Mouse (Mus musculus) adrenal gland, postnatal 4 days (tissue): Measurements from ENCODE around the gene Hist1h2bq. TPM values are rescaled to one million over a fixed set of nuclear protein-coding genes. Genes with fewer than 3 reads are reported as not detected.
"Not testable (repeated sequence)": the region's sequence is repeated elsewhere in the genome, so short reads cannot be mapped to it uniquely, and the experiment has no call there.

Experiments used
- DNase-seq, 2 experiments: peaks; one replicate each; pipeline ENCODE4 v3.0.0; 2021 to 2022; ENCODE audit warnings: low spot score in 2 of 2, mixed read lengths in 2 of 2
- long read RNA-seq, 2 experiments: library from polyadenylated mRNA; stranded (forward); transcript quantifications; one replicate each; pipeline ENCODE4 v2.0.0; 2021
- total RNA-seq, 2 experiments: library from RNA; stranded (reverse); gene quantifications; 2 replicates each; pipeline ENCODE4 v1.2.3; 2021

Hist1h2bq gene
- 100 to 1,000 TPM; 352 to 396 TPM for total RNA-seq
- long read RNA-seq, experiment 1, partial matches to known transcripts, result 0 of 1 reads
- long read RNA-seq, experiment 1, other reads (novel, unspliced or antisense), result 0 of 1 reads
- long read RNA-seq, experiment 2, partial matches to known transcripts, result 0 of 1 reads
- long read RNA-seq, experiment 2, other reads (novel, unspliced or antisense), result 0 of 1 reads

DNA sequence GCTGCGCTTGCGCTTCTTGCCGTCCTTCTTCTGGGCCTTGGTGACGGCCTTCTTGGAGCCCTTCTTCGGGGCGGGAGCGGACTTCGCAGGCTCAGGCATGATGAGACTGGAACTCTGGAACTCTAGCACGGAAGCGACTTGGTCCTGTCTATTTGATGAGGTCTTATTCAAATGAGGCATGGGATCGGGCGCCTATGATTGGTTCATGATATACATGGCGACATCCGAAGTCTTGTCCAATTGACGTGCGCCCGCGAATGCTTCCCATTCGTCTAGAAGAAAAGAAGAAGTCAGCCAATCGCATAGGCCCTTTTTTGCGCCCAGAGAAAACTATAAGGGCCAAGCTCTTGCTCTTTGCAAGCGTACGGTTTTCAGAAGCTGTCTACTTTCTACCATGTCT lies at the start of gene Hist1h2bq, which contains the start of gene Hist1h2ao:
Hist1h2bq (minus strand) TSS at position 125 of the 400 bp plus-strand sequence.
Hist1h2ao (plus strand) TSS at position 393 of the 400 bp plus-strand sequence.
- DNase-seq, result not testable (repeated sequence)

DNA sequence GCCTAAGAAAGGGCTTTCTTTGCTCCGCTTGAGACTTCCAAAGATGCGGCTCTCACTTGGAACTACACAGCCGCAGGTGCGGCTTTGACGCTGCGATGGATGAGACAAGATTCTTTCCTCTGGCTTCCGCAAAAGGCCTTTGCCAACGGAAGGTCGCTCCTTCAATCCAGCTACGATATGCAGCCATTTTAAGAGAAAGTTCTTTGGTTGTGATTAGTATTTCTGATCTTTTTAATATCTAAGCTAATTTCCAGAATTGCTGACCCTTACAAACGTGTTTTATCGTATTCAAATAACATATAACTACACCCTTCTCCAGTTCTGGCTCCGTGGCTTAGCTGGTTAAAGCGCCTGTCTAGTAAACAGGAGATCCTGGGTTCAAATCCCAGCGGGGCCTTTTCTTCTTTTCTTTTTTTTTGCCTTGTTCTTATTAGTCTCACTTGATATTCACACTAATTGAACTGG lies 45.7 kb upstream of the Hist1h2bq start:
- DNase-seq, result no peak

DNA sequence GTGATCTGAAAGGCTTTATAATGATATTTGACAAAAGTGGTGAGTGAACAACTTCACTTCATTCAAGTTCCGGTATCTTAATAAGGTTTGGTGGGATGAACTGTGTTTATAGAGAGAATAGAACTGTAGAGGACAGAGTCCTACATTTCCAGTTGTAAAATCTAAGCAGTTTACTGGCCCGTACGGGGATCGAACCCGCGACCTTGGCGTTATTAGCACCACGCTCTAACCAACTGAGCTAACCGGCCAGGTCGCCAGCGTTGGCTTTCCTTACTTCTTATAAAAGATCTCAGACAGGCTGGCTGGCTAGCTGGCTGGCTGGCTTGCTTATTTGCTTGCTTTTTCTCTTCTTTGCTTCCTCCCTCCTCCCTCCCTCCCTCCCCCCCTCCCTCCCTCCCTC lies 45.1 kb upstream of the Hist1h2bq start:
- no peak for DNase-seq

DNA sequence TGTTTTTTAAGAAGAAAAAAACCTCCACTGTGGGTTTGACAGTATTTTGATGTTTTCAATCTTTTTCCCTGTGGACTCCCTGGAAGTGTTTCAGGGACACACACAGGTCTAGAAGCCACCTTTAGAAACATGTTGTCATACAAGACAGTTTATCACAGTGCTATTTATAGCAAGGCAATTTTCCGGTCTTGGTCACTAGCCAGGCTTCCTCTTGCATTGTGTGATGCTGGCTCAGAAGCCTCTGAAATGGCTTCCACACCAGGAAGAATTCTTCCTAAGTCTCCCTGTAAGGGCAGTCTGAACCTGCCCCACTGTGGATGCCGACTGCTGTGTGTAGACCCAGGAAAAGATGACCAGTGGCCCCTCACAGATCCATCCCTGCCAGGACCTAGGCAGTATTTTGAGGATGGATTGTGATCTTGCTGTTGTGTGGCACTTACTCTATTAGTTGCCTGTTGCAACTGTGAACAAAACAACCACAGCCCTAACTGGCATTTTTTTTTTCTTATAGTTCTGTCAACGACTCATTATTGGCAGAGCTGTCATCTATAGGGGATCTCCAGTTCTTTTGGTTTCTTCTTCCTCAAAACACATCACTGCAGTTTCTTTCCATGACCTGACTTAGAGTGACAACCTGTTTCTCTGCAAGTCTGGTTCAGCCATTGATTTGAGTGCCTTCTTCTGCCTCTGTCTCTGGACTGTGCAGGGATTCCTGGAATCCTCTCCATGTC lies 42.4 kb upstream of the Hist1h2bq start:
- no peak for DNase-seq

DNA sequence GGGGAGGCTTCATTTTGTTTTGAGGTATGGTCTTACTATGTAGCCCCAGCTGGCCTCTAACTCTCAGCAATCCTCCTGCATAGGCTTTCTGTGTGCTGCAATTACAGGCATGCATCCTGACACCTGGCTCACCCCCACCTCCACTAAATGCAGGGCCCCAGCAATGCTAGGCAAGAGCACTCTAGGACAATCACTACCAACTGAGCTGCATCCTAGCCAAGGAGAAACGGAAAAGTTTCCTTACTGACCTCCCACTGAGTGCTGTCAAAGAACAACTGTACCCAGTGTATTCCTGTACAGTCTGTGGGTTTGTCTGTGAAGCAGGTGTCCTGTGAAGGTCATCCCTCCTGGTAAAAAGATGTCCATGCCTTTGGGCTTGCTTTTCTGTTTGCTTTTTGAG lies 40.7 kb upstream of the Hist1h2bq start:
- not testable (repeated sequence) for DNase-seq

DNA sequence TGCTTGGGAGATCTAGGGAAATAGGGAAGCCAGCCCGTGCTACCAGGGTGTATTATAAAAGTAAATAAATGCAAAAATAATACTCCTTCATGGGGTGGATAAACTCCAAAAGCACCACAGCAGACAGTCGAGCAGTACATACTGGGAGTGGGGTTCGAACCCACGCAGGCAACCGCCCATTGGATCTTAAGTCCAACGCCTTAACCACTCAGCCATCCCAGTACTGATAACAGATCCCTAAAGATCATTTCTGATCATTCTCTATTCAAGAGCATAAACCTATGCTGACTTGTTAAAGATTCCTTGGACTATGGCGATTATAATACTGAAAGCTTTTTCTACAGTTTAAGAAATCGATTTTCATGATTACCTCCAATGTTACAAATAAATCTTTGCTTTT lies 37.9 kb upstream of the Hist1h2bq start:
- DNase-seq, result no peak

DNA sequence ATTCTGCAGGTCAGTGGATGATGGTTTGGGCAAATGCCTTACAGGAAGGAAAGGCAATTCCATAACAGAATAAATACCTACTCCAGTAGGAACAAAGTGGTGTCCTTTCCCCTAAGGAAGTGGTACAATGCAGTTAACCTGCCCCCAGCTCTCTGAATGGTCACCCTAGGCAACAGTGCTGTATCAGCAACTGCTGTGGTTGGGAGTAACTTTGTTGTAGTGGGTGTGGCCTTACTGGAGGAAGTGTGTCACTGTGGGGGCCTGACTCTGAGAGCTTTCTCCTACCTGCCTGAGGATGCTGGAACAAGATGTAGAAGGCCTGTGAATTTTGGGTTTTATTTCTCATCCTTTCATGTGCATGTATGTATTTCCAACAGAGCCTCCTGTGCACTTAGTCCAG lies 36.4 kb upstream of the Hist1h2bq start:
- not testable (repeated sequence) for DNase-seq

DNA sequence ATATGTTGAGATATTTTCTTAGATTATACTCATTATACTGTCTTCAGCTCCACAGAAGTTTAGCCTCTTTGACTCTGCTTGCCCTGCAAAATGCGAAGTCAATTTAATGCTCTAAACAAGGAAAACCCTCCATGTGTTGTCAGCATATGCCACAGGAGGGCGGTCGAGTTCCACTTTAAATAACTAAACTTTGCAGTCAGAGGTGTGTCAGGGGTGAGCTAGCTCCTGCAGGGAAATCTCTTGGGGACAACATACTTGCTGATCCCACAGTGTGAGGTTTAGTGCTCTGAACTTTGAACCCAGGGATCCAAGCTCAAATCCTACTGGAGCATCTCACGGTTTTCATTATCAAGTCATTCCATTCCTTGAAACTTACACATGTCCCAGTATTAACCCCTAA lies 30.5 kb upstream of the Hist1h2bq start:
- not testable (repeated sequence) for DNase-seq

DNA sequence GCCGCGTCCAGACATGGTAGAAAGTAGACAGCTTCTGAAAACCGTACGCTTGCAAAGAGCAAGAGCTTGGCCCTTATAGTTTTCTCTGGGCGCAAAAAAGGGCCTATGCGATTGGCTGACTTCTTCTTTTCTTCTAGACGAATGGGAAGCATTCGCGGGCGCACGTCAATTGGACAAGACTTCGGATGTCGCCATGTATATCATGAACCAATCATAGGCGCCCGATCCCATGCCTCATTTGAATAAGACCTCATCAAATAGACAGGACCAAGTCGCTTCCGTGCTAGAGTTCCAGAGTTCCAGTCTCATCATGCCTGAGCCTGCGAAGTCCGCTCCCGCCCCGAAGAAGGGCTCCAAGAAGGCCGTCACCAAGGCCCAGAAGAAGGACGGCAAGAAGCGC lies 23.5 kb upstream of the Hist1h2bq start, which contains the start of the genes Hist1h2ap and Hist1h2br:
Hist1h2ap (minus strand) TSS at position 47 of the 400 bp plus-strand sequence.
Hist1h2br (plus strand) TSS at position 283 of the 400 bp plus-strand sequence.
- not testable (repeated sequence) for DNase-seq

DNA sequence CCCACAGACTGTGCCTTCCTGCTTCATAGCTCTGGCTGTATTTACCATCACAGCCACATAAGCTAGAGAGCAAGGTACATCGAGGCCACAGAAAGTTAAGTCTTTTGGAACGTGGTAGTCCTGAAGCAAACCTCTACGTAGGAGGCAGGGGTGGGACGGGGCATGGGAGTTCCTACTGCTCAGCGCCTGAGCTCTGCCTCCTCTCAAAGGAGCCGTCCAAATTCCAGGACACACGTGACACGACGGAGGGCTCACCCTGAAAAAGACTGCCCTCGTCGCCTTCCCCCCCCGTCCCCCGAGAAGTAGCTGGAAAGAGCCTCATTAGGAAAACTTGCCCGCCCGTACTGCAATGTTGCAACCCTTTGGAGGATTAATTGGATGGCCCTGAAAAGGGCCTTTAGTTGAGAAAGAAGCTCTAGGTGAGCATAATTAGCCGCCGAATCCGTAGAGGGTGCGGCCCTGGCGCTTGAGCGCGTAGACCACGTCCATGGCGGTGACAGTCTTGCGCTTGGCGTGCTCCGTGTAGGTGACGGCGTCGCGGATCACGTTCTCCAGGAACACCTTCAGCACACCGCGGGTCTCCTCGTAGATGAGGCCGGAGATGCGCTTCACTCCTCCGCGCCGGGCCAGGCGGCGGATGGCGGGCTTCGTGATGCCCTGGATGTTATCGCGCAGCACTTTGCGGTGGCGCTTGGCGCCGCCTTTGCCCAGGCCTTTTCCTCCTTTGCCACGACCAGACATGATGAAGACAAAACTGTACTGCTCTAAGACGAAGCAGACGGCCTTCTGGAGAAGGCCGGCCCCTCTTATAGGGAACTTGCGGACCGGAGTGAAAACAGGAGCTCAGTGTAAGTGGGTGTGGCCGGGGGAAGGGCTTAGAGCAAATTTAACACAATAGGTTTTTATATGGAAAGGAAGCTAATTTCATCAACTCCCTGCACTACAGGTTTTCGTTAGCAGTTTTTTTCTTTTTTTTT lies 21.7 kb upstream of the Hist1h2bq start, which contains the start of gene Hist1h4n:
Hist1h4n (minus strand) TSS at position 779 of the 977 bp plus-strand sequence.
- not testable (repeated sequence) for DNase-seq

DNA sequence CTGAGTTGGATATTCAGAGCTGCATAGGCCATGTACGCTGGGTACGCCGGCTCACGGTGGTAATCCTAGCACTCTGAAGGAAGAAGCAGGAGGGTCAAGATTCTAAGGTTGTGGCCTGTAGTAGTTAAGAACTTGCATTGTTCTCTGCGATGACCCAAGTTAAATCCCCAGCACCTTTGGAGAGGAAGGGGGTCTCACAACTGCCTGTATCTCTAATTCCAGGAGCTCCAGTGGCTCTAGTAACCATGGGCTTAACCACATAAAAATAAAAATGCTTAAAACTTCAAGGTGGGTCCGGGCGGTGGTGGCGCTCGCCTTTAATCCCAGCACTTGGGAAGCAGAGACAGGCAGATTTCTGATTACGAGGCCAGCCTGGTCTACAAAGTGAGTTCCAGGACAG lies 20.3 kb upstream of the Hist1h2bq start:
- DNase-seq, result no peak

DNA sequence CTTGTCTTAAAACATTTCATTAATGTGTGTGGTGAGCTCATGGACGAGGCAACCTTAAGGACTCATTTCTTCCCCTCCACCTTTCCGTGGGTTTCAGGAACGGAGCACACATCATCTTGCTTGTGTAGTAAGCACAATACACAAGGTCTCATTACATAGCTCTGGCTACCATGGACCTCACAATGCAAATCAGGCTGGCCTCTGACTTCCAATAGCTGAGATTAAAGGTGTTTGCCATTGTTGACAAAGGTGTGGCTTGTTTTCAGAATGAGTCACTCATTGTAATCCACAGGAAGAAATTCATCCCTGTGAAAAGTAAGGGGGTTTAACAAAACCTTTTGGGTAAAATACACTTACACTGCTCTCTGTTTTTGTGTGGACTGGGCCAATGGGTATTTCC lies 18.5 kb upstream of the Hist1h2bq start:
- DNase-seq, result no peak

DNA sequence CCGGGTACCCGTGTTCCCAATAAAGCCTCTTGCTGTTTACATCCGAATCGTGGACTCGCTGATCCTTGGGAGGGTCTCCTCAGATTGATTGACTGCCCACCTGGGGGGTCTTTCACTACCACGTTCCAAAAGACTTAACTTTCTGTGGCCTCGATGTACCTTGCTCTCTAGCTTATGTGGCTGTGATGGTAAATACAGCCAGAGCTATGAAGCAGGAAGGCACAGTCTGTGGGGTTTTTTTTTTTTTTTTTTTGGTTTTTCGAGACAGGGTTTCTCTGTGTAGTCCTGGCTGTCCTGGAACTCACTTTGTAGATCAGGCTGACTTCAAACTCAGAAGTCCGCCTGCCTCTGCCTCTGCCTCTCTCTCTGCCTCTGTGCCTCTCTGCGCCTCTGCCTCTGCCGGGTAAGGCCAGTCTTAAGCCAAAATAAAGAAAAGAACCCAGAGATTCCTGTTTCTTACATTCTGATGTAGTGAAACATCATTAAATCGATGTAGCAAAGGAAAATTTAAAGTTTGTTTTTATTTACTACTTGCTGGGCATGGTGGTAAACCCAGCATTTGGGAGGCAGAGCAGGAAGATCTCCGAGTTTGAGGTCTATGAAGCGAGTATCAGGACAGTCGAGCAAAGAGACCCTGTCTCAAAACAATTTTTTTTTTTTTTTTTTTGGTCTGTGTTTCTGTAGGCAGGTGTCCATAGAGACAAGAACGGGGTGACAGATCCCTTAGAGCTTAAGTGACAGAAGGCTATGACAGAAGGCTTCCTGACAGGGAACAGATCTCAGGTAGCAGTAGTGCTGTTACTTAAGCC lies 10.3 kb upstream of the Hist1h2bq start:
- not testable (repeated sequence) for DNase-seq

DNA sequence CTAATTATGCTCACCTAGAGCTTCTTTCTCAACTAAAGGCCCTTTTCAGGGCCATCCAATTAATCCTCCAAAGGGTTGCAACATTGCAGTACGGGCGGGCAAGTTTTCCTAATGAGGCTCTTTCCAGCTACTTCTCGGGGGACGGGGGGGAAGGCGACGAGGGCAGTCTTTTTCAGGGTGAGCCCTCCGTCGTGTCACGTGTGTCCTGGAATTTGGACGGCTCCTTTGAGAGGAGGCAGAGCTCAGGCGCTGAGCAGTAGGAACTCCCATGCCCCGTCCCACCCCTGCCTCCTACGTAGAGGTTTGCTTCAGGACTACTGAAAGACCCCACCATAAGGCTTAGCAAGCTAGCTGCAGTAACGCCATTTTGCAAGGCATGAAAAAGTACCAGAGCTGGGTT lies 2.1 kb upstream of the Hist1h2bq start:
- DNase-seq, result not testable (repeated sequence)

DNA sequence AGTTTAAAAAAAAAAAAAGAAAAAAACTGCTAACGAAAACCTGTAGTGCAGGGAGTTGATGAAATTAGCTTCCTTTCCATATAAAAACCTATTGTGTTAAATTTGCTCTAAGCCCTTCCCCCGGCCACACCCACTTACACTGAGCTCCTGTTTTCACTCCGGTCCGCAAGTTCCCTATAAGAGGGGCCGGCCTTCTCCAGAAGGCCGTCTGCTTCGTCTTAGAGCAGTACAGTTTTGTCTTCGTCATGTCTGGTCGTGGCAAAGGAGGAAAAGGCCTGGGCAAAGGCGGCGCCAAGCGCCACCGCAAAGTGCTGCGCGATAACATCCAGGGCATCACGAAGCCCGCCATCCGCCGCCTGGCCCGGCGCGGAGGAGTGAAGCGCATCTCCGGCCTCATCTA lies 1.5 kb upstream of the Hist1h2bq start, which contains the start of gene Hist1h4m:
Hist1h4m (plus strand) TSS at position 208 of the 400 bp plus-strand sequence.
- DNase-seq, result not testable (repeated sequence)

DNA sequence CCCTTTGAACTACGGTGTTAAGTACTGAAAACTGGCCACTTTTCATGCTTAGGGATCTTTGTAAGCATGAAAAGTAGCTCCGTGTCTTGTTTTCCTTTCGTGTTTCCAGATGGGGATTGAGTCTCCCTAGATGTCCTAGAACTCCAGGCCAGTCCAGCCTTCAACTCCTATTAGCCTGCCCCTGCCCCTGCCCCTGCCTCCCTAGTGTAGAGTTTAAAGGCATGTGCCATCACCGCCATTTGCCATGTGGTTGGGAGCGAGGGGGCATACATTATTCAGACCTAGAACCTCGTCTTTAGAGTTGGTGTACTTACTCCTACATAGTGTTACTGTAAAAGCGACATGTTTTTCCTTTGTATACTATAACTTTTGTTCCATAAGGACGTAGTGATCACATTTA lies 1.1 kb upstream of the Hist1h2bq start:
- not testable (repeated sequence) for DNase-seq

DNA sequence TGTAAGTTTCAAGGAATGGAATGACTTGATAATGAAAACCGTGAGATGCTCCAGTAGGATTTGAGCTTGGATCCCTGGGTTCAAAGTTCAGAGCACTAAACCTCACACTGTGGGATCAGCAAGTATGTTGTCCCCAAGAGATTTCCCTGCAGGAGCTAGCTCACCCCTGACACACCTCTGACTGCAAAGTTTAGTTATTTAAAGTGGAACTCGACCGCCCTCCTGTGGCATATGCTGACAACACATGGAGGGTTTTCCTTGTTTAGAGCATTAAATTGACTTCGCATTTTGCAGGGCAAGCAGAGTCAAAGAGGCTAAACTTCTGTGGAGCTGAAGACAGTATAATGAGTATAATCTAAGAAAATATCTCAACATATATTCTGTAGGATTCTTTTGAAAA lies 6.9 kb downstream of the Hist1h2bq start:
- not testable (repeated sequence) for DNase-seq

DNA sequence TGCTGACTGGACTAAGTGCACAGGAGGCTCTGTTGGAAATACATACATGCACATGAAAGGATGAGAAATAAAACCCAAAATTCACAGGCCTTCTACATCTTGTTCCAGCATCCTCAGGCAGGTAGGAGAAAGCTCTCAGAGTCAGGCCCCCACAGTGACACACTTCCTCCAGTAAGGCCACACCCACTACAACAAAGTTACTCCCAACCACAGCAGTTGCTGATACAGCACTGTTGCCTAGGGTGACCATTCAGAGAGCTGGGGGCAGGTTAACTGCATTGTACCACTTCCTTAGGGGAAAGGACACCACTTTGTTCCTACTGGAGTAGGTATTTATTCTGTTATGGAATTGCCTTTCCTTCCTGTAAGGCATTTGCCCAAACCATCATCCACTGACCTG lies 12.8 kb downstream of the Hist1h2bq start:
- DNase-seq, result not testable (repeated sequence)

DNA sequence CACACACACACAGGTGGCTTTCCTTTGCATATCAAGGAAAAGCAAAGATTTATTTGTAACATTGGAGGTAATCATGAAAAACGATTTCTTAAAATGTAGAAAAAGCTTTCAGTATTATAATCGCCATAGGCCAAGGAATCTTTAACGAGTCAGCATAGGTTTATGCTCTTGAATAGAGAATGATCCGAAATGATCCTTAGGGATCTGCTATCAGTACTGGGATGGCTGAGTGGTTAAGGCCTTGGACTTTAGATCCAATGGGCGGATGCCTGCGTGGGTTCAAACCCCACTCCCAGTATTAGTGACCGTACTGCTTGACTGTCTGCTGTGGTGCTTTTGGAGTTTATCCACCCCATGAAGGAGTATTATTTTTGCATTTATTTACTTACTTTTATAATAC lies 14.4 kb downstream of the Hist1h2bq start:
- no peak for DNase-seq
